Mouse (Mus musculus) heart, adult 11 months (tissue): ENCODE results near the gene Kcns1.
A peak's percentile ranks its signal among the peaks of the same experiment; 100 is the strongest.

Experiments used
- DNase-seq: peaks from one replicate; pipeline ENCODE4 v3.0.0; 2022

Gene Kcns1

DNA sequence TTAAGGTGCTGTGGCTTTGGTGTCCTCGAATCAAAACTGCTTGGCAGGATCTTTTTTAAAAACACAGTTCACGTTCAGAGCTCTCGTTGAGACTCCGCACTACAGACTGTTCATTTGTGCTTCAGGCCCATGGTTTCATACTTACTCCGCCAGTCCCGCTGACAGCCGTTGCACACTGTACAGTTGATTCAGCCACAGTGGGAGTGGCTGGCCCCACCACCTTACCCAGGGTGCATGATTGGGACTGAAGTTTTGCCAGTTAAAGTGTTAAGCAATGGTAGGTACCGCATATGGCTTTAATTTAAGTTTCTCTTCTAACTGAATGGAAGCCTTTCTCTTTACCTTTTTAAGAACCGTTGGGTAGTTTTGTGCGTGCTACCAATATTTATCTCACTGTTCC lies 55.4 kb downstream of the Kcns1 start:
- DNase-seq: peak; percentile 49

DNA sequence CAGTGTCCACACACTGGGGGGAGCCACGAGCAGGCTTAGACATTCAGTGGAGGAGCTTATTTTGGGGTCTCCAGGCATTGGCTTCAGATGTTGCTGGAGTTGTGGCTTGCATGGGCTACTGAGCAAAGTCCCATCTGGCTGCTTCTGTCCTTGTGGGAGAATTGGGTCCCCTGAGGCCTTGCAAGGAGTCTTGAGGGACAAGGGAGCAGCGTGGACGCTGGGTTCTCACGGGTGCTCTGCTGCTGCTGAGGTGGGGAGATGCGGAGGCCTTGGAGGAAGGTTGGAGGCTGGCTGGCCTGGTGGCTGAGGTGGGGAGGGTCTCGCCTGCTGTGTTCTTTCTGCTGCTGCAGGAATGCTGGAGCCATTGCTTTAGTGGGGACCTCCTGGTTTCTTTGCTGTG lies 56.9 kb downstream of the Kcns1 start:
- peak; percentile 93 for DNase-seq
